Mouse (Mus musculus): ENCODE data around the gene Ube2h.

DNA sequence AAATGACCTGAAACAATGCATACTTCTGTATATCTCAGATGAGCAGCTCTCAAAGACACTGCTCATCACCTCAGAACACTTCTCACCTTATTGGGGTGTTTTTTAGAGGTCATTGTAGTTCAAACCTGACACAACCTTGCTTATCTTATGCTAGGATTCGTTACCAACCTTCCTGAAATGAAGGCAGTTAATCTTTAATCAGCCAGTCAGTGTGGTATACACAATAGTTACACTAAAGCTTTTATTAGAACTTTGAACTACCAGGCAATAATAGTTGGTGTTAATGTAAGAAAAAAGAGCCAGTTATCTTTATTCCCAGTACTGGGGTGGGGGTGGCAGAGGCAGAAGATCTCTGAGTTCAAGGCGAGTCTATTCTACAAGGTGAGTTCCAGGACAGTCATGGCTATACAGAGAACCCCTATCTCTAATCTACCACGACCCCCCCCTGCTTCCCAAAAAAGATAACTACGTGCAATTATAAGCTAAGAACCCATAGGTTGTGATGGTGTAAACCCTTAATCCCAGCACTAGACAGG is 72.5 kb downstream of the Ube2h start:
- TF ChIP-seq POLR2A (IDR thresholded peaks at IDR 0.05; ENCODE audit: borderline replicate concordance, extremely low read depth, insufficient read depth, insufficient read length, poor library complexity, severe bottlenecking) (no peak), CTCF (IDR thresholded peaks at IDR 0.05; ENCODE audit: borderline replicate concordance, extremely low read depth, insufficient read depth, insufficient read length) (no peak)
